Mouse (Mus musculus) thymus, adult 2 months (tissue): ENCODE data around the gene Igf1. TPM values are rescaled to one million over a fixed set of nuclear protein-coding genes. Genes with fewer than 3 reads are reported as not detected.

Experiments
- DNase-seq: peaks from one replicate; pipeline ENCODE4 v3.0.0; 2021
- H3K27ac ChIP-seq: fragments of 200-500 bp; 2 replicates; pipeline ENCODE4 v1.5.1; 2012; ENCODE audit warnings: low read length, control low read depth; ENCODE audit not compliant: control insufficient read depth, insufficient read depth
- H3K27me3 ChIP-seq: fragments of 200-500 bp; 2 replicates; pipeline ENCODE4 v1.6.1; 2012; ENCODE audit warnings: mild to moderate bottlenecking, low read length, moderate library complexity, mixed read lengths; ENCODE audit not compliant: control insufficient read depth, insufficient read depth
- H3K36me3 ChIP-seq: fragments of 200-500 bp; 2 replicates; pipeline ENCODE4 v1.6.1; 2012; ENCODE audit warnings: mild to moderate bottlenecking, low read length, moderate library complexity; ENCODE audit not compliant: control insufficient read depth, insufficient read depth
- H3K4me1 ChIP-seq: fragments of 200-500 bp; replicated peaks from 2 replicates; pipeline ENCODE4 v1.6.1; 2012; ENCODE audit warnings: low read length; ENCODE audit not compliant: control insufficient read depth, insufficient read depth
- H3K4me3 ChIP-seq: fragments of 200-500 bp; 2 replicates; pipeline ENCODE4 v1.5.1; 2012; ENCODE audit warnings: mild to moderate bottlenecking, low read length, control low read depth, moderate library complexity; ENCODE audit not compliant: control insufficient read depth, insufficient read depth
- CTCF ChIP-seq: fragments of 200-500 bp; IDR thresholded peaks from 2 replicates; pipeline ENCODE4 v1.5.1; 2012; ENCODE audit warnings: mild to moderate bottlenecking, control low read depth, low read length, moderate library complexity, borderline replicate concordance; ENCODE audit not compliant: control insufficient read depth, poor library complexity, insufficient read depth; ENCODE audit errors: extremely low read depth
- POLR2A ChIP-seq: fragments of 200-500 bp; IDR thresholded peaks from 2 replicates; pipeline ENCODE4 v1.6.1; 2012; ENCODE audit warnings: mild to moderate bottlenecking, low read length, control low read depth, moderate library complexity; ENCODE audit not compliant: control insufficient read depth, poor library complexity, insufficient read depth; ENCODE audit errors: extremely low read depth
- WGBS: fragments of 180-500 bp; shearing (Covaris S2); methylation state at CpG from one replicate; pipeline ENCODE4 v1.1.7; 2018; 5-methylcytosine and 5-hydroxymethylcytosine counted together
- polyA plus RNA-seq: library from polyadenylated mRNA; depleted of rRNA; stranded (reverse); fragments of >200 nt; gene quantifications from 2 replicates; pipeline ENCODE4 v1.2.3, GENCODE M21; 2012; rRNA removed

Gene Igf1
- polyA plus RNA-seq, 1 experiment = 59.2 TPM

GRCm38 (mm10) chr10:87927131-87927609, 69.1 kb downstream of the Igf1 start:
- H3K27me3 ChIP-seq = no peaks in the 10 kb centered on the region
- TF ChIP-seq POLR2A (no peak), CTCF (no peak)
- H3K27ac ChIP-seq = no peak overlapping the region
- 69% methylated on average over 6 of the region's 6 CpGs for WGBS
- no peak for DNase-seq
- no peak overlapping the region for H3K4me3 ChIP-seq
- H3K4me1 ChIP-seq = no peaks in the 10 kb centered on the region
- H3K36me3 ChIP-seq = no peaks in the 10 kb centered on the region

- Histone ChIP-seq H3K4me3 (no peak overlapping the region), H3K27me3 (no peaks in the 10 kb centered on the region), H3K27ac (no peak overlapping the region), H3K4me1 (no peaks in the 10 kb centered on the region), H3K36me3 (no peaks in the 10 kb centered on the region)
- no peak for DNase-seq
- no peak for TF ChIP-seq POLR2A
- no peak for TF ChIP-seq CTCF
- 95% methylated on average over 4 of the region's 4 CpGs for WGBS
Observed at GRCm38 (mm10) chr10:87948192-87948591, 90.1 kb downstream of the Igf1 start.

- no peak overlapping the region for H3K27ac ChIP-seq
- TF ChIP-seq POLR2A (no peak), CTCF (no peak)
- DNase-seq = no peak
- 72% methylated on average over 6 of the region's 6 CpGs for WGBS
- H3K4me1 ChIP-seq = no peaks in the 10 kb centered on the region
- no peaks in the 10 kb centered on the region for H3K27me3 ChIP-seq
- no peaks in the 10 kb centered on the region for H3K36me3 ChIP-seq
- H3K4me3 ChIP-seq = no peak overlapping the region
Observed at GRCm38 (mm10) chr10:87971536-87971935, 113.5 kb downstream of the Igf1 start.

- no peak for TF ChIP-seq POLR2A
- no peak for TF ChIP-seq CTCF
- DNase-seq = no peak
- Histone ChIP-seq H3K27ac (no peak overlapping the region), H3K36me3 (no peaks in the 10 kb centered on the region), H3K27me3 (no peaks in the 10 kb centered on the region), H3K4me3 (no peak overlapping the region), H3K4me1 (no peaks in the 10 kb centered on the region)
- 83% methylated on average over 4 of the region's 4 CpGs for whole genome bisulfite sequencing
Observed at GRCm38 (mm10) chr10:87973911-87974631, 116.0 kb downstream of the Igf1 start.

GRCm38 (mm10) chr10:87985375-87985774, 127.3 kb downstream of the Igf1 start:
- no peaks in the 10 kb centered on the region for H3K4me1 ChIP-seq
- TF ChIP-seq POLR2A (no peak), CTCF (no peak)
- no peak overlapping the region for H3K4me3 ChIP-seq
- H3K27ac ChIP-seq = no peak overlapping the region
- H3K36me3 ChIP-seq = no peaks in the 10 kb centered on the region
- 95% methylated on average over 5 of the region's 5 CpGs for WGBS
- no peak for DNase-seq
- H3K27me3 ChIP-seq = no peaks in the 10 kb centered on the region

GRCm38 (mm10) chr10:87986201-87986600, 128.1 kb downstream of the Igf1 start:
- DNase-seq = no peak
- 87% methylated on average over 3 of the region's 3 CpGs for WGBS
- H3K4me1 ChIP-seq = no peaks in the 10 kb centered on the region
- TF ChIP-seq POLR2A = no peak
- H3K36me3 ChIP-seq = no peaks in the 10 kb centered on the region
- H3K27me3 ChIP-seq = no peaks in the 10 kb centered on the region
- H3K27ac ChIP-seq = no peak overlapping the region
- H3K4me3 ChIP-seq = no peak overlapping the region

Other genes with a start within 250 kb of the Igf1 start
- gene Pmch, start 232.8 kb downstream of the Igf1 start, polyA plus RNA-seq = not detected in 2 replicates